Mouse (Mus musculus): ENCODE results near the gene Hvcn1. TPM values are rescaled to one million over a fixed set of nuclear protein-coding genes. Genes with fewer than 3 reads are reported as not detected.
A peak's percentile ranks its signal among the peaks of the same experiment; 100 is the strongest.

Hvcn1 gene
- polyA plus RNA-seq, 1 experiment: 18.6 TPM

DNA sequence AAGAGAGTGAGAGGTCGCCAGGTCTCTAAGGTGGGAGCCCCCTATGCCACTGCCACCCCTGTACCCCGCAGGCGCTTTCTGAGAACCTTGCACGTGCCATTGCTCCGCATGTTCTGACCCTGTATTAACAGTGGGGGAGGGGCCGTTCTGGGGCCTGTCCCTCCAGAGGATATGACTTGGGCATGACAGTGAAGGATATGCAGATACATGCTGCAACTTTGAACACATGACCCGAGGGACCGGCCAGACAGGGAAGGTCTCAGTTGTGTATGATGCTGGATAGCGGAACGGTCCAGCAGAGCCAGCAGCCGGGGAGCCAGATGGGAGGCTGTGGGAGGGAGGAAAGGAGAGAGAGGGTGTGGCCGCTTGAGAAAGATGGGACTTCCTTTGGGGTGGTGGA, 27.1 kb downstream of the Hvcn1 start:
- Histone ChIP-seq H3K4me3 (ENCODE audit: low read depth, low read length) (peak overlapping the region; percentile 9), H3K4me1 (ENCODE audit: control insufficient read depth, insufficient read depth, insufficient read length, low read length) (peaks cover 8% of the 10 kb centered on the region), H3K27ac (ENCODE audit: insufficient read depth, low read depth, low read length) (peak overlapping the region; percentile 34), H3K27me3 (ENCODE audit: control insufficient read depth, insufficient read depth, low read length) (no peaks in the 10 kb centered on the region), H3K36me3 (ENCODE audit: control insufficient read depth, insufficient read depth, low read length) (no peaks in the 10 kb centered on the region)
- 71% methylated on average over 12 of the region's 12 CpGs for WGBS
- TF ChIP-seq POLR2A (IDR thresholded peaks at IDR 0.05; ENCODE audit: low read depth, low read length) (no peak), CTCF (IDR thresholded peaks at IDR 0.05; ENCODE audit: extremely low read depth, insufficient read length, insufficient replicate concordance, low read depth, low read length) (no peak)

DNA sequence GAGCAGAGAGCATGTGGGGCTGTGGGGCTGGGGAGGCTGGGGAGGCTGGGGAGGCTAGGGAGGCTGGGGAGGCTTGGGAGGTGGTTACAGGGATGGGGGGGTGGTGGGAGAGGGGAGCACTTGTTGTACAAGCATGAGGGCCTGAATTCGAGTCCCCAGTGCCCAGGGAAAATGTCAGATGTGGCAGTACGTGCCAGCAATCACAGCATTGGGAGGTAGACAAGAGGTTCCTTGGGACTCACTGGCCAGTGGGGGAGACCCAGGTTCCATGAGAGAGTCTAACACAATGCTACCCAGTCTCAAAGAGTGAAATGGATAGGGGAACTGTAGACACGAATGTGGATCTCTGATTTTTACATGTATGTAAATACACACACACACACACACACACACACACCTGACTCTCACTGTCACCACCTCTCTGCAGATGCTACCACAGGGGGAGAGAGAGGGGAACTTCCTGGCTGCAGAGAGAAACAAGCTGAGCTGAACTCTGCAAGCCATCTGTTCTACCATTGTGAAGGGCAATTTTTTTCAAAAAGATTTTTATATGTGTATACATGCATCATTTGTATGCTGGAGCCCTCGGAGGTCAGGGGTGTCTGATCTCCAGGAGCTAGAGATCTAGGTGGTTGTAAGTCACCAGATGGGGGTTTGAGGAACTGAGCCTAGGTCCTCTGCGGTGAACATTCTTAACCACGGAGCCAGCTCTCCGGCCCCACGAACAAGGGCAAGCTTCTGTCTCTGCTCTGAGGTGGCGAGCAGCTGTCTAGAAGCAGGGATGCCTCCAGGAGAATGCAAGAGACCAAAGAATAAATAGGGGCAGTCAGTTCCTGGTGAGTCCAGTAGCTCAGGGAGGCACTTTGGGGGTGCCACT, 28.0 kb downstream of the Hvcn1 start:
- H3K36me3 ChIP-seq (ENCODE audit: control insufficient read depth, insufficient read depth, low read length): no peaks in the 10 kb centered on the region
- H3K4me1 ChIP-seq (ENCODE audit: control insufficient read depth, insufficient read depth, insufficient read length, low read length): peaks cover 8% of the 10 kb centered on the region
- WGBS: 65% methylated on average over 9 of the region's 9 CpGs
- H3K4me3 ChIP-seq (ENCODE audit: low read depth, low read length): no peak overlapping the region
- H3K27ac ChIP-seq (ENCODE audit: insufficient read depth, low read depth, low read length): peak overlapping the region; percentile 71
- TF ChIP-seq CTCF (IDR thresholded peaks at IDR 0.05; ENCODE audit: extremely low read depth, insufficient read length, insufficient replicate concordance, low read depth, low read length) (no peak), POLR2A (IDR thresholded peaks at IDR 0.05; ENCODE audit: low read depth, low read length) (no peak)
- no peaks in the 10 kb centered on the region for H3K27me3 ChIP-seq (ENCODE audit: control insufficient read depth, insufficient read depth, low read length)

DNA sequence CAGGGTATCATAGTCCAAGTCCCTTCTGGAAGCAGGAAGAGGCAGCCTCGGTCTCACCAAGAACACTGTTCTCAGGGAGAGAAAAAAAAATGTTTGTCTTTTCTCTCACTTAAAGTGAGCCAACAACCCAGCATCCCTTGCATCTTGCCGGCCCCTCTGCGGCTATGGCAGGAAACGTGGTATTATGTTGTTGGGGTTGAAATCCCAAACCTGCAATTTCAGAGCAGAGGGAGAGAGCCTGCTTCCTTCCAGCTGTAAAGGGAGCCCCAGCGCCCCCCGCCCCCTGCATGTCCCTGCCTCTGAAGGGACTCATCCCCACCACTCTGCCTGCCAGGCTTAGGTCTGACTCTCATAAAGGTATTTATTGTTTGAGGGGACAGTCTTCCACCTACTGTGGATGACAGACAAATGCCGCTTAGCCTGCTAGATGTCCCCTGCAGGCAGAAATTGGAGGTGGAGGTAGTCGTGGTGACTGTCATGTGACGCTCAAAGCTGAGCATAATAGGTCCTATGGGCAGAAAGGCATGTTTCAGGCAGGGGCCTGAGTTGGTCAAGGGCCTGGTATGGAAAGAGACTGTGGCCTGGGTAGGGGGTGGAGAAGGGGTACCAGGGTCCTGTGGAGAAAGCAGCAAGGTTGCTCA, 28.7 kb downstream of the Hvcn1 start:
- Histone ChIP-seq H3K27me3 (ENCODE audit: control insufficient read depth, insufficient read depth, low read length) (no peaks in the 10 kb centered on the region), H3K4me3 (ENCODE audit: low read depth, low read length) (no peak overlapping the region), H3K27ac (ENCODE audit: insufficient read depth, low read depth, low read length) (peak overlapping the region; percentile 71), H3K4me1 (ENCODE audit: control insufficient read depth, insufficient read depth, insufficient read length, low read length) (peaks cover 8% of the 10 kb centered on the region), H3K36me3 (ENCODE audit: control insufficient read depth, insufficient read depth, low read length) (no peaks in the 10 kb centered on the region)
- 47% methylated on average over 9 of the region's 9 CpGs for WGBS
- TF ChIP-seq CTCF (IDR thresholded peaks at IDR 0.05; ENCODE audit: extremely low read depth, insufficient read length, insufficient replicate concordance, low read depth, low read length): no peak
- no peak for TF ChIP-seq POLR2A (IDR thresholded peaks at IDR 0.05; ENCODE audit: low read depth, low read length)

DNA sequence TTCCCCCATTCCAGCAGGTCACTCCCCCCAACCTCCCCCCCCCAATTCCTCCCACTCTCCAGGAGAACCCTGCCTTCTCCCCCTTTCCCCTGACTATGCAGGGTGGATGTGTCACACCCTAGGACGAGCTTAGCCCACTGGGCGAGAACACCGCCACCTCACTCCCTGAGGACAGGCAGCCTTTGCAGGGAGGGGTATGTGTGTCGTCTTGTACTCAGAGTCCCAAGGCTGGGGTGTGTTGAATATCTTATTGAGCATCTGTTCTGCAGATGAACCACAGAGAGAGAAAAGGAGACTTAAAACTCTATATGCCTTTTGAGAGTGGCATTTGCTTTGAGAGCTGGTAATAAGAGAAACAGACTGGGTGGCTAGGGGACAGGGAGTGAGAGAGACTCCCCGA, 30.6 kb downstream of the Hvcn1 start:
- no peak overlapping the region for H3K27ac ChIP-seq (ENCODE audit: insufficient read depth, low read depth, low read length)
- 73% methylated on average over 5 of the region's 5 CpGs for WGBS
- H3K36me3 ChIP-seq (ENCODE audit: control insufficient read depth, insufficient read depth, low read length): peaks cover 10% of the 10 kb centered on the region; the same call in 1 of the 2 replicates
- TF ChIP-seq POLR2A (IDR thresholded peaks at IDR 0.05; ENCODE audit: low read depth, low read length) (no peak), CTCF (IDR thresholded peaks at IDR 0.05; ENCODE audit: extremely low read depth, insufficient read length, insufficient replicate concordance, low read depth, low read length) (no peak)
- no peak overlapping the region for H3K4me3 ChIP-seq (ENCODE audit: low read depth, low read length)
- peaks cover 7% of the 10 kb centered on the region; the same call in 1 of the 2 replicates for H3K4me1 ChIP-seq (ENCODE audit: control insufficient read depth, insufficient read depth, insufficient read length, low read length)
- H3K27me3 ChIP-seq (ENCODE audit: control insufficient read depth, insufficient read depth, low read length): no peaks in the 10 kb centered on the region

GRCm38 (mm10) chr5:122239618-122240017, 33.0 kb downstream of the Hvcn1 start:
- no peak overlapping the region for H3K4me3 ChIP-seq (ENCODE audit: low read depth, low read length)
- WGBS: 80% methylated on average over 7 of the region's 7 CpGs
- TF ChIP-seq POLR2A (IDR thresholded peaks at IDR 0.05; ENCODE audit: low read depth, low read length) (no peak), CTCF (IDR thresholded peaks at IDR 0.05; ENCODE audit: extremely low read depth, insufficient read length, insufficient replicate concordance, low read depth, low read length) (no peak)
- peaks cover 2% of the 10 kb centered on the region; the same call in 1 of the 2 replicates for H3K4me1 ChIP-seq (ENCODE audit: control insufficient read depth, insufficient read depth, insufficient read length, low read length)
- no peak overlapping the region for H3K27ac ChIP-seq (ENCODE audit: insufficient read depth, low read depth, low read length)
- peaks cover 10% of the 10 kb centered on the region; the same call in 1 of the 2 replicates for H3K36me3 ChIP-seq (ENCODE audit: control insufficient read depth, insufficient read depth, low read length)
- no peaks in the 10 kb centered on the region for H3K27me3 ChIP-seq (ENCODE audit: control insufficient read depth, insufficient read depth, low read length)

GRCm38 (mm10) chr5:122240521-122240920, 33.9 kb downstream of the Hvcn1 start:
- H3K27me3 ChIP-seq (ENCODE audit: control insufficient read depth, insufficient read depth, low read length): no peaks in the 10 kb centered on the region
- TF ChIP-seq CTCF (IDR thresholded peaks at IDR 0.05; ENCODE audit: extremely low read depth, insufficient read length, insufficient replicate concordance, low read depth, low read length) (no peak), POLR2A (IDR thresholded peaks at IDR 0.05; ENCODE audit: low read depth, low read length) (no peak)
- WGBS: 65% methylated on average over 11 of the region's 11 CpGs

DNA sequence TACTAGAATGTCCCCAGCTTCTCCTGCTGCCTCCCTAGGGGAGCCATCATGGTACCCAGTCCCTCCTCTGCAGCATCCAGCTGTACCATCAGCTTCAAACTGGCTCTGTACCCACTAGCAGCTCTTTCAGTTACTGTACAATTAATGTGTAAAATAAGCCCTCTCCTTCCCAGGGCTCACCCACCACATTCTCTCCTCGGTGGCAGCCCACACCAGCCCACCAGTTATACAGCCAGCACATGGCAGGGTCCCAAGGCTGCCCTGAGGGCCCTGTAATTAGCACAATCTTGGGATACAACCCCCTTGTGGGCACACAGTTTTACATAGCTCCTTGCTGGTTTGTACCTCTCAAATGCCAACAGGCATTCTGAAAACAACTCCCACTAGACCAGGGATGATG, 34.4 kb downstream of the Hvcn1 start:
- no peak overlapping the region for H3K27ac ChIP-seq (ENCODE audit: insufficient read depth, low read depth, low read length)

More at GRCm38 (mm10) chr5:122240521-122240920, 33.9 kb downstream of the Hvcn1 start:
- Histone ChIP-seq H3K36me3 (ENCODE audit: control insufficient read depth, insufficient read depth, low read length) (peaks cover 10% of the 10 kb centered on the region; the same call in 1 of the 2 replicates), H3K4me3 (ENCODE audit: low read depth, low read length) (no peak overlapping the region), H3K27ac (ENCODE audit: insufficient read depth, low read depth, low read length) (no peak overlapping the region), H3K4me1 (ENCODE audit: control insufficient read depth, insufficient read depth, insufficient read length, low read length) (peaks cover 2% of the 10 kb centered on the region; the same call in 1 of the 2 replicates)

More for the DNA sequence above, 34.4 kb downstream of the Hvcn1 start:
- no peak for TF ChIP-seq POLR2A (IDR thresholded peaks at IDR 0.05; ENCODE audit: low read depth, low read length)
- no peak for TF ChIP-seq CTCF (IDR thresholded peaks at IDR 0.05; ENCODE audit: extremely low read depth, insufficient read length, insufficient replicate concordance, low read depth, low read length)
- Histone ChIP-seq H3K27me3 (ENCODE audit: control insufficient read depth, insufficient read depth, low read length) (no peaks in the 10 kb centered on the region), H3K36me3 (ENCODE audit: control insufficient read depth, insufficient read depth, low read length) (peaks cover 10% of the 10 kb centered on the region; the same call in 1 of the 2 replicates), H3K4me1 (ENCODE audit: control insufficient read depth, insufficient read depth, insufficient read length, low read length) (no peaks in the 10 kb centered on the region; the same call in 1 of the 2 replicates), H3K4me3 (ENCODE audit: low read depth, low read length) (no peak overlapping the region)
- 88% methylated on average over 1 of the region's 1 CpGs for WGBS

Data from small intestine, adult 2 months (tissue).